Mouse (Mus musculus): ENCODE results near the gene Fnip1. TPM values are rescaled to one million over a fixed set of nuclear protein-coding genes. Genes with fewer than 3 reads are reported as not detected.
A peak's percentile ranks its signal among the peaks of the same experiment; 100 is the strongest.

The Fnip1 gene
- polyA plus RNA-seq, 1 experiment from 2014 or later, result 23.7 TPM

DNA sequence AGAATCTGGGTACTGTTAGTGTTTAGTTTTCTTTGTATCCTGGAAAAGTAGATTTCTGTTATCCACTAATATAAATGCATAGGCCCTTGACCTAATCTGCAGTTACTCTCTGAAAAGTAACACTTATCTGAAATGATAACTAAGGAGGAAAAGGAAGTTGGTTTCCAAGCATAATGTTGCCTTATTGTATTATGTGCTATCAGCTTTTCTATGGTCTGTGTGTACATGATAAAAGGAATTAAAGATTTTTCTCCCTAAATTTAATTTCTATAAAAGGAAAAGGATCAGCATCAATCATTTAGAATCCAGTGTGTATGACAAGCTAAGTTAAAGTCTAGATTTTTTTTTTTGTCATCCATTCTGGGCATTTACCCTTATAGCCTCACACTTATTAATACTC is 75.6 kb downstream of the Fnip1 start:
- CTCF ChIA-PET, result no interaction called here
- POLR2A ChIA-PET, result no interaction called here
- TF ChIP-seq CTCF (IDR thresholded peaks at IDR 0.05), result no peak
- ATAC-seq (no peak), DNase-seq (ENCODE audit: low read depth, low spot score) (no peak)
- no peaks in the 10 kb centered on the region for H3K27me3 ChIP-seq
- in situ Hi-C loops (cut with MboI; ENCODE audit: low pct_unique_long_range_greater_than_20kb), result no loop called here

DNA sequence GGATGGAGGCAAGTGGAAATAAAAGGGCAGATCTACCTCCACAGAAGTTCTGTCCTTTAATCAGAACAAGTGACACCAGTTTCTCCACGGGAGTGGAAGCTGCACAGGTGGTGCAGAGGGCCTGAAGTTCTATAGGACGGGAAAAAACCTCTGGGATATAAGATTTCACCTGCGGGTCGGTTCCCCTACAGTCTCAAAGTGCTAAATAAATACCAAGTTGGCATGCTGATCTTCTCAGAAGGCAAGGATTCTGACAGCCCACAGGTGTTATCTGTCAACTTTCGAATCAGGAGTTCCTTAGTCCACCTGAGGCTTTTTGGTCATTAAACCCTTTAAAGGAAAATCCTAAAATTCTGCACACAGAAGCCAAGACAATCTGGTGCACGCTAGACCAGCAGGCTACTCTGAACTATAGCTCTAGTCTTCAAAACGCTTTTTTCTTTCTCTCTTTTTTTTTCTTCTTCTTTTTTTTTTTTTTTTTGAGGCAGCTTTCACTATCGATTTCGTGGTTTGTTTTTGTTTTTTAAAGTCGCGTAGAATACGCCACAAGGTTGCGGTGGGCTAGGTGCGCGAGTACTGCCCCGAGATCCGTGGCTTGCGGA is 84.0 kb downstream of the Fnip1 start:
- DNase-seq (ENCODE audit: low read depth, low spot score), result no peak
- no peak for TF ChIP-seq CTCF (IDR thresholded peaks at IDR 0.05)
- CTCF ChIA-PET, result interaction anchor here (0.8 to 1.0 kb wide), 3 partner anchors 13 to 429 kb away, joined by 3 read pairs; no protein-coding TSS in a partner anchor
- POLR2A ChIA-PET, result interaction anchor here (0.7 to 1.3 kb wide), 4 partner anchors 9 to 532 kb away, joined by 3 to 4 read pairs (median 4); no protein-coding TSS in a partner anchor
- in situ Hi-C loops (cut with MboI; ENCODE audit: low pct_unique_long_range_greater_than_20kb), result no loop called here
- ATAC-seq, result no peak
- no peaks in the 10 kb centered on the region for H3K27me3 ChIP-seq

DNA sequence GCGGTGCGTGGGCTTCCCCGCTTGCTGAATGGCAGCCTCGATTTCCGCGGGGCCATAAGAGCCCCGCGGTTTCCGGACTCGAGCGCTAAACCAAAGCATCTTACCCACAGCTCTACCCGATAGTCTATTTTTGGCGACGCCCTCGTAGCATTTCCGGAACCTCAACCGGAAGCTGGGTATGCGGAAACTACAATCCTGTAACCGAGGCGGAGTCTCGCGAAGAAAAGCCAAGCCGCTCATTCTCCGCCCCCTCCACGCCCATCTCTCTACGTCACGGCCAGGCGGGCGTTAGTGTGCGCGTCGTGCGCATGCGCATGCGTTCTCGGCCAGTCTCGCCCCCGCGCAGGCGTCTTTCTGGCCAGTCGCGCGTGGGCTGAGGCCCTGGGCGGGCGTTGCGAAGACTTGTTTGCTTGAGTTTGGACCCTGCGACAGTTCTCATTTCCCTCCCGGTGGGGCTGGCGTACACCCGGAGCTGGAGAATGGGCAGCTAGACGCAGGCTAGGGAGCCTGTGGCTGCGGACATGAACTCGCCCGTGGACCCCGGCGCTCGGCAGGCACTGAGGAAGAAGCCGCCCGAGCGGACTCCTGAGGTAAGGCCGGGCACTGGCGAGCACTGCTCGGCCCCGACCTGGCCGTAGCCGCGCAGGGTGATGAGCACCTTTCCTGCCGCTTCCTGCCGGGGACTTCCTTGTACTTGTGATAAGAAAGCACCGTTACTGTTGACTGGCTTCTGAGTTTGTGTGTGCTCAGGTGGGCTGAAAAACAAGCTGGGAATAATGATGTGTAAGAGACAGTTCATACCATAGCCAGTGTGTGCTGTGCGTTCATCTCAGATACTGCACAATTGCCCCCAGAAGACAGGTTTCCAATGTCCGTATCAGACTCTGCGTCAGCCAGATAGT is 84.8 kb downstream of the Fnip1 start, which contains the start of gene Rapgef6:
Rapgef6 (plus strand) TSS at position 319 of the 902 bp plus-strand sequence.
- TF ChIP-seq CTCF (IDR thresholded peaks at IDR 0.05), result no peak
- DNase-seq (ENCODE audit: low read depth, low spot score) (peak; percentile 93), ATAC-seq (peak; percentile 94)
- POLR2A ChIA-PET, result interaction anchor here (0.7 to 1.3 kb wide), 3 partner anchors 8 to 533 kb away, joined by 3 to 4 read pairs (median 4); no protein-coding TSS in a partner anchor
- no peaks in the 10 kb centered on the region for H3K27me3 ChIP-seq
- in situ Hi-C loops (cut with MboI; ENCODE audit: low pct_unique_long_range_greater_than_20kb), result no loop called here
- CTCF ChIA-PET, result interaction anchor here (0.8 to 0.9 kb wide), 2 partner anchors 12 to 430 kb away, joined by 3 read pairs; no protein-coding TSS in a partner anchor

DNA sequence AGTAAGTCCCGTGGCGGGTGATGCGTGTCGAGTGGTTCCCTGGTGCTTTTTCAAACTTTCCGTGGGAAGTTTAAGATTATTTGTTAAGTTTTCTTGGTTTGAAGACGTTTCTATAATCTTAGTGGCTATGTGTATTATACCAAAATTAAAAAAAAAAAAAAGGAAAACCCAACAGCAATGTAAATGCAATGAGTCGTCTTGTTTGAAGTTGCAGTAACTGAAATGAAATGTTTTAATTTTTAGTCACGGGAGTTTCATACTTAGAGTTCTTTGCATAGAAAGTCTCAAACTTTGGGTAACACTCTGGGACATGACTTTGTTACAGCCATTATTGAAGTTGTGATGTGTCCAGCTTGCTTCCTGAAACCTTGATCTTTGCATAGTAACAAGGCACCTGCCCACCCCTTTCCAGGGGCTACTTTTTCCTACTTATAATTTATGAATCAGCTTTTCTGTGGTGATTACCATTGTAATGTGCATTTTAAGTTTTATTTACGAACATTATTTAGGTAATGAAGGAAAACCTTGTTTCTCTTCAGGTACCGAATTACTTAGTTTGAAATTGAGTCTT is 85.5 kb downstream of the Fnip1 start:
- DNase-seq (ENCODE audit: low read depth, low spot score) (no peak), ATAC-seq (no peak)
- in situ Hi-C loops (cut with MboI; ENCODE audit: low pct_unique_long_range_greater_than_20kb), result no loop called here
- H3K27me3 ChIP-seq, result no peaks in the 10 kb centered on the region
- POLR2A ChIA-PET, result no interaction called here
- TF ChIP-seq CTCF (IDR thresholded peaks at IDR 0.05), result no peak
- CTCF ChIA-PET, result no interaction called here

DNA sequence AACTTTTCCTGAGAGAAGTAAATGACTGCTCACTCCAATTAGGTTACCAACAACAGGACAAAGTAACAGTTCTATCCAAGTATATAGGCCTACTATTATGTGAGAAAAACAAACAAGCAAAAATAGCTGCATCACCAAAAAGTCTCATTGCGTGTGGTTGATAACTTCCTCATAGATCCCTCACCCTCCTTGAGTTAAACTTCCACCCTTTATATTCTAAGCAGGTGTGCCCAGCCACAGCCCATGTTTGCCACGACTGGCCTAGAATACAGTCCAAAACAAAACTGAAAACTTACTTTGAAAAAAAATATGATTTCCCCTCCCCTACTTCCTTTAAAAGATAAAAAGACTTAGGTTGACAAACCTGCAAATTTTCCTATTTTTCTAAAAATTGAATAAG is 90.0 kb downstream of the Fnip1 start:
- no peaks in the 10 kb centered on the region for H3K27me3 ChIP-seq
- no peak for TF ChIP-seq CTCF (IDR thresholded peaks at IDR 0.05)
- DNase-seq (ENCODE audit: low read depth, low spot score), result no peak
- ChIA-PET POLR2A (no interaction called here), CTCF (no interaction called here)
- in situ Hi-C loops (cut with MboI; ENCODE audit: low pct_unique_long_range_greater_than_20kb), result no loop called here
- ATAC-seq, result no peak

DNA sequence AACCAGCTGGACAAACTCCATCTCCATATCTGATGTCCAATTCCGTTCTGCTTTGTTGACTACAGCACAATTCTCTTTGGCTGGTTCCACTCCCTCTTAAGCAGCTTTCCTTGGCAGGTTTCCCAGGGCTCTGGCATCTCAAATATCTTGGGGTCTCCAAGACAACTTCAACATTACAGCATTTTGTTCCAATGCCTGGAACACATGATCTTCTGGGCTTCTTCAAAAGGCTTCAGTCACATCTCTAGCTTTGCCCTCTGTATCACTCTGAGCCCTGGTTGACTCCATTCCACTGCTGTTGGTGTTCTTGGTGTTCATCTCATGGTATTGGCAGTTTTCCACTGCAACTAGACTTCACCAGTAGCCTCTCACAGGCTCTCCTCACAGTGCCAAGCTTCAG is 92.4 kb downstream of the Fnip1 start:
- in situ Hi-C loops (cut with MboI; ENCODE audit: low pct_unique_long_range_greater_than_20kb), result loop anchor here (5.0 kb wide), 1 partner anchor 223 kb away; no protein-coding TSS in a partner anchor
- POLR2A ChIA-PET, result interaction anchor here (0.6 to 1.1 kb wide), 3 partner anchors 8 to 134 kb away, joined by 4 read pairs; partner anchors contain the start of genes Fnip1 and Rapgef6
- no peak for TF ChIP-seq CTCF (IDR thresholded peaks at IDR 0.05)
- no peak for ATAC-seq
- CTCF ChIA-PET, result interaction anchor here (1.1 kb wide), 1 partner anchor 31 kb away, joined by 3 read pairs; no protein-coding TSS in a partner anchor
- DNase-seq (ENCODE audit: low read depth, low spot score), result peak; percentile 42
- H3K27me3 ChIP-seq, result no peaks in the 10 kb centered on the region

DNA sequence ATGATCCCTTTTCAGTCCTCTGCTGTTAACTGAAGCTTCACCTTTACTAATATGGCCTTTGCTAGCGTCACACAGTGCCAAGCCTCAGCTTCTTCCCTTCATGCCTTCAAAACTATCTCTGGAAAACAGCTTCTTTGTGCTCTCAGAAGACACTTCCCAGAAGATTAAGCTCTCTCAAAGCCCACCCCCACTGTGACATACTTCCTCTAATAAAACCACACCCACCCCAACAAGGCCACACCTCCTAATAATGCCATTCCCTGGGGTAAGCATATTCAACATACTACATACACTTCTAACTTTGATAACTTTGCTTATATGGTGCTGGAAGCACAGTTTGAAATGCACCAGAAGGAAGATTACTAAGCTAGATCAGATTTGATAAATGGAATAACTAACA is 92.9 kb downstream of the Fnip1 start:
- TF ChIP-seq CTCF (IDR thresholded peaks at IDR 0.05), result no peak
- DNase-seq (ENCODE audit: low read depth, low spot score) (no peak), ATAC-seq (no peak)
- H3K27me3 ChIP-seq, result no peaks in the 10 kb centered on the region
- in situ Hi-C loops (cut with MboI; ENCODE audit: low pct_unique_long_range_greater_than_20kb), result loop anchor here (5.0 kb wide), 1 partner anchor 224 kb away; no protein-coding TSS in a partner anchor
- CTCF ChIA-PET, result interaction anchor here (1.1 kb wide), 1 partner anchor 31 kb away, joined by 3 read pairs; no protein-coding TSS in a partner anchor
- POLR2A ChIA-PET, result interaction anchor here (0.8 to 1.1 kb wide), 2 partner anchors 9 to 93 kb away, joined by 4 read pairs; partner anchors contain the start of genes Fnip1 and Rapgef6

DNA sequence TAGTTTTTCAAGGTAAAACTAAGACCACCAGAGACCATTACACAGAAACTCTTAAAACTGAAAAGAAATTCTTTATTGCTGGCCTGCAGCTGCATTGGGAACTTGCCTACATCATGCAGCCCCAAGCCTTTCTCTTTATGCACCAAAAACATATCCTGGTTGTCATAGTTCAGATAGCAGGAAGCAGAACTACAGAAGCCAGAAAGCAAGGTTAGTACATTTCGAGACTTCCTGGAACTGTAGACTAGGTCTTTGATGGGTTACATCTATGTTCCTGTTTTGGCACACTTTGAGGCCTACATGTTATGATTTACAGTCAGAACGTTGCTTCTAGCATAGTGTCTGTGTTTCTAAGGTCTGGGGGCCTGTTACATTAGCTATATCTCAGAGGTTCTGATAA is 95.8 kb downstream of the Fnip1 start:
- TF ChIP-seq CTCF (IDR thresholded peaks at IDR 0.05), result no peak
- CTCF ChIA-PET, result interaction anchor here (1.1 to 1.7 kb wide), 2 partner anchors 11 to 227 kb away, joined by 3 to 5 read pairs; no protein-coding TSS in a partner anchor
- no peak for ATAC-seq
- no peaks in the 10 kb centered on the region for H3K27me3 ChIP-seq
- in situ Hi-C loops (cut with MboI; ENCODE audit: low pct_unique_long_range_greater_than_20kb), result loop anchor here (5.0 kb wide), 1 partner anchor 227 kb away; no protein-coding TSS in a partner anchor
- POLR2A ChIA-PET, result no interaction called here
- no peak for DNase-seq (ENCODE audit: low read depth, low spot score)

DNA sequence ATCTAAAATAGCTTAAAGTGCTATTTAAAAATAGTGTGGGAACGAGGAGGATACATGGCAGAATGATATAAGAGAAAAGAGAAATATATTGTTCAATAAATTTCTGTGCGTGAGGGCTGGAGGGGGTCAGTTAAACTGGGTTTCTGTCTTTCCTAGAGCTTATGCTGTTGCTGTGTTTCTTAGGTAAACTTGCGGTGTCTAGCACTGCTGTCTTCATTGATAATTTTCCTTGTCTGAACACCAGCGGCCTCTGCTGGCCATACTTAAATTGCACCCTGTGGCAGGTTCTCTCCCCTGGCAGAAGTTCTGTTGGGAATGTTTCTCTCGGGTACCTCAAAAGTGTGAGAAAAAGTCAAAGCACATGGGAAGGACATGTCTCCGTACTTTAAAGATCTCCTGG is 96.9 kb downstream of the Fnip1 start:
- peak; percentile 89 for TF ChIP-seq CTCF (IDR thresholded peaks at IDR 0.05)
- ChIA-PET CTCF (interaction anchor here (0.7 to 1.7 kb wide), 10 partner anchors 9 to 226 kb away, joined by 3 to 10 read pairs (median 4); partner anchors contain the start of gene Rapgef6), POLR2A (no interaction called here)
- in situ Hi-C loops (cut with MboI; ENCODE audit: low pct_unique_long_range_greater_than_20kb), result loop anchor here (5.0 kb wide), 1 partner anchor 228 kb away; no protein-coding TSS in a partner anchor
- DNase-seq (ENCODE audit: low read depth, low spot score) (no peak), ATAC-seq (no peak)
- no peaks in the 10 kb centered on the region for H3K27me3 ChIP-seq

DNA sequence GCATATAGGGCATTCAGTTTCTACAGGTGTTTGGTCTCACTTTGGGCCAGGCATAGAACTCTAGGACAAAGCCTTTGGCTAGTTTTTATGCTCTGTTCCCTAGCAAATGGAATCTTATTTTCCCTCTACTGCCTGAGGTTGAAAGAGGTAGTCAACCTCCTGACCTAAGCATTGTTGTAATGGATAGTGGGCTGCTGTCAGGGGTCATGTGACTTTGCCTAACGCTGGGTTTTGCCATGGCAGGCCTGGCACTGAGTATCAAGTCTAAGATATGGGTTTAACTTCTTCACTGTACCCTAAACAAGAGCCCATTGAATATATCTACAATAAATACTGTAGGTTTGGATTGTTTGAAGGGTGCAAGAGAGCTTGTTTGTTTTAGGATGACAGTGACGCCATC is 101.0 kb downstream of the Fnip1 start:
- in situ Hi-C loops (cut with MboI; ENCODE audit: low pct_unique_long_range_greater_than_20kb), result no loop called here
- ChIA-PET CTCF (no interaction called here), POLR2A (interaction anchor here (1.4 kb wide), 1 partner anchor 12 kb away, joined by 4 read pairs; no protein-coding TSS in a partner anchor)
- DNase-seq (ENCODE audit: low read depth, low spot score), result no peak
- no peak for TF ChIP-seq CTCF (IDR thresholded peaks at IDR 0.05)
- ATAC-seq, result no peak
- H3K27me3 ChIP-seq, result no peaks in the 10 kb centered on the region

Measured in Patski (cell line).